Mouse (Mus musculus): ENCODE data around the gene Ly9. TPM values are rescaled to one million over a fixed set of nuclear protein-coding genes. Genes with fewer than 3 reads are reported as not detected.

Ly9 gene
- polyA plus RNA-seq, 1 experiment, result 0.08 TPM

DNA sequence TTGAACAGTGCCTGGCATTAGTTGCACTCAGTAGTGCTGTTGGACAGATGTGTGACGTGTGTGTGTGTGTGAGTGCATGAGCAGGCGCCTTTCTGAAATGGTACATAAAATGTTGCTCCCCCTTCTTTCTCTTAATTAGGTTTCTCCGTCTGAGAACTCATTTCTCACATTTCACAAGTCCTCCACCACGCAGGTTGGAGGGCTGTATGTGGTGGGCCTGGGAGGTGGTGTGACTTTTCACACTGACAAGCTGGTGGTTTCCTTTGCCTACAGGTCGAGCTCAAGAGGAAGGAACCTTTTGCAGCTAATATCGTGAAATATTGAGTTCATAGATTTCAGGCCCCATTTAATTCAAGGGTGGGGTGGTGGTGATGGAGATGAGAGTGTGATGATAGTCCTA is 22.0 kb upstream of the Ly9 start:
- DNase-seq (ENCODE audit: low read depth), result no peak
- no peak for TF ChIP-seq CTCF (IDR thresholded peaks at IDR 0.05; ENCODE audit: borderline replicate concordance, extremely low read depth, insufficient read depth, insufficient read length)
- no peak for TF ChIP-seq POLR2A (IDR thresholded peaks at IDR 0.05; ENCODE audit: borderline replicate concordance, extremely low read depth, insufficient read depth, insufficient read length, poor library complexity, severe bottlenecking)

DNA sequence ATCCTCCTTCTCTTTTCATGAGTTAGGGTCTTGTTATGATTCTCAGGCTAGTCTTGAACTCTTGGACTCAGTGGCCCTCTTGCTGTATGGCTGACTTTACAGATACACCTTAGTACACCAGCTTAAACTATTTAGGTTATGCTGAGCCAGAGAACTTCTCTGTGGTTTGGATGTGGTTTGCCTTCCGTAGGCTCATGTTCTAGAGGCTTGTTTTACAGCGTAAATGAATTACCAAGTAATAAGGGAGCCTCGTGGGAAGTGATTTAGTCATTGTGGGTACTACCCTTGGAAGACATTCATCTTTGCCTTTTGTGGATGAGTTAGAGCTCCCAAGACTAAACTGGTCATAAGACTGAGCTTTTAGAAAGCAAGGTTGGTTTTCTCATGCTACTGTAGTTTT is 20.6 kb upstream of the Ly9 start:
- no peak for DNase-seq (ENCODE audit: low read depth)
- TF ChIP-seq CTCF (IDR thresholded peaks at IDR 0.05; ENCODE audit: borderline replicate concordance, extremely low read depth, insufficient read depth, insufficient read length) (no peak), POLR2A (IDR thresholded peaks at IDR 0.05; ENCODE audit: borderline replicate concordance, extremely low read depth, insufficient read depth, insufficient read length, poor library complexity, severe bottlenecking) (no peak)

DNA sequence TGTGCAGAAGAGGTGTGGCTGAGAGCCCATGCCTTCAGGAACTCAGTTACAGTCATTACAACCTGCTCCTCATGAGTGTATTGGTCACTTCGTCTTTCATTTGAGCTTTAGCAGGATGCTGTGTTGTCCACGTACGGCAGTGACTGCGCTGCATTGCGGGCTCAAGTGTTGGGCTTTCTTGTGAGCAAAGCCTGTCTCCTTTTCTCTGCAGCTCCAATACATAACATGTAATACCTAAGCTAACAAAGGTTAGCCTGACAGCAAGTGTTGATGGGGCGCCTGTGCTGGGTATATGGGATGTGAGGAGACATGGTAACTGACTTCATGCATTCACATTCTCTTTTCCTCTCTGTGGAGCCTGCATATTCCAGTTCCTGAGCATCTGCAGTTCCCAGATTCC is 12.9 kb upstream of the Ly9 start:
- DNase-seq (ENCODE audit: low read depth), result no peak

DNA sequence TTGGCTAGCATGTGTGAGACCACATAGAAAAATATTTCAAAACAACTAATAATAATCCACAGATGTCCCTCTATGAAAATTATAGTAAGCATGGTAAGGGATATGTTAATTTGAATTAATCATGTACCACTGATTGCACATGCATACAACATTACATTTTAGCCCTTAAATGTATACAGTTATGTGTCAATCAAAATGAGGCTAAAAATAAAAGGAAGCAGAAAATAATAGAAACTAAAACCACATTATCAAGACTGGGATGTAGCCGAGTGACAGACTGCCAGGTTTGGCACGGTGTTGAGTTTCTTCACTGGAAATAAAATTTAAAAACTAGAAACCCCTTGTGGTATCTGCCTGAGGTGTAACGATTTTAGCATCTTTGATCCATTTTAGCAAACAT is 12.4 kb upstream of the Ly9 start:
- TF ChIP-seq POLR2A (IDR thresholded peaks at IDR 0.05; ENCODE audit: borderline replicate concordance, extremely low read depth, insufficient read depth, insufficient read length, poor library complexity, severe bottlenecking) (no peak), CTCF (IDR thresholded peaks at IDR 0.05; ENCODE audit: borderline replicate concordance, extremely low read depth, insufficient read depth, insufficient read length) (no peak)
- no peak for DNase-seq (ENCODE audit: low read depth)

More for the DNA sequence above, 12.9 kb upstream of the Ly9 start:
- no peak for TF ChIP-seq POLR2A (IDR thresholded peaks at IDR 0.05; ENCODE audit: borderline replicate concordance, extremely low read depth, insufficient read depth, insufficient read length, poor library complexity, severe bottlenecking)
- TF ChIP-seq CTCF (IDR thresholded peaks at IDR 0.05; ENCODE audit: borderline replicate concordance, extremely low read depth, insufficient read depth, insufficient read length), result no peak

DNA sequence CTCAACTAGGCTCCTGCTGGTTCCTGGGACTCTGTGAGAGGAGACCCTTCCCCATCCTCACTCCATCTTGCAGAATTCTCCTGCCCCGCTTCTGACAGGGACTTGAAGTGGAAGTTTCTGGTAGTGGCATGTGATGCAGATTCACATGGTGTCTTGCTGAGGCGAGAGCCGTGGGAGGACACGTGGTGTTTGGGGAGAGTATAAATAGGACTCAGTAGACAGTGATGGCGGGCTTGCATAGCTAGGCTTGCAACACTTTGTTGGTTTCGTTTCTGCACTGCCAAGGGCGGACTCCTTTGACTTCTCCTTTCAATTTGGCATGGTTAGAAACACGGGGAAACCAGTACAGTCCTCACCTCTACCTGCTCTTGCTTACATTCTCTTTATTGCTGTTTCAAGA is 11.8 kb upstream of the Ly9 start:
- TF ChIP-seq CTCF (IDR thresholded peaks at IDR 0.05; ENCODE audit: borderline replicate concordance, extremely low read depth, insufficient read depth, insufficient read length), result no peak
- TF ChIP-seq POLR2A (IDR thresholded peaks at IDR 0.05; ENCODE audit: borderline replicate concordance, extremely low read depth, insufficient read depth, insufficient read length, poor library complexity, severe bottlenecking), result no peak
- no peak for DNase-seq (ENCODE audit: low read depth)

DNA sequence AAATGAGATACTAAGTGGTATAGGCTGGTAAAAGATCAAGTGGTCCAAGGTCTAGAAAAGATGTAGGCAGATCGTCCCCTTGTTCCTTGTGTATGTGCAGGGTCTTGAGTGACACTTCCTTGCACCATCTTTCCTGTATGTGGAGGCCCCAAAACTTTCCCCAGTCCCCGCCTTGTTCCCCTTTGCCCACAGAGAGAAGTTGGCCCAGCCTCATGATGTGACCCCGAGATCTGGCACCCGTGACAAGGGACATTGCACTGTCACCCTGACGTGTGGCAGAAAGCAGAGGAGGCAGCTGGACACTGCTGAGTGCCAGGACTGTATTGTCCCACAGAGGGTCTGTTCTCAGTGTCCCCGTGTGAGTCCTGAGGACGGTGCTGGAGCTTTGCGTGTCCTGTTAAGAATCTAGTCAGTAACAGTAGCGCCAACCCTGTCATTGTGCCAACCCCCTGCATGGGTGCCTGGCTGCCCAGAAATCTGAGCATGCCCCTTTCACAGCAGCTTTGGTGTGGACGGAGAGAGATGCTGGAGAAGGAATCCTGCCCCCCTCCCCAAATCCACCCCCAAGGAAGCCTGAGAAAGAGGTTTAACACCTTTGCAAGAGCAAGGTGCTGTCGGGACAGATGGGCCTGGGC is 9.8 kb upstream of the Ly9 start:
- TF ChIP-seq POLR2A (IDR thresholded peaks at IDR 0.05; ENCODE audit: borderline replicate concordance, extremely low read depth, insufficient read depth, insufficient read length, poor library complexity, severe bottlenecking), result no peak
- no peak for TF ChIP-seq CTCF (IDR thresholded peaks at IDR 0.05; ENCODE audit: borderline replicate concordance, extremely low read depth, insufficient read depth, insufficient read length)
- no peak for DNase-seq (ENCODE audit: low read depth)

DNA sequence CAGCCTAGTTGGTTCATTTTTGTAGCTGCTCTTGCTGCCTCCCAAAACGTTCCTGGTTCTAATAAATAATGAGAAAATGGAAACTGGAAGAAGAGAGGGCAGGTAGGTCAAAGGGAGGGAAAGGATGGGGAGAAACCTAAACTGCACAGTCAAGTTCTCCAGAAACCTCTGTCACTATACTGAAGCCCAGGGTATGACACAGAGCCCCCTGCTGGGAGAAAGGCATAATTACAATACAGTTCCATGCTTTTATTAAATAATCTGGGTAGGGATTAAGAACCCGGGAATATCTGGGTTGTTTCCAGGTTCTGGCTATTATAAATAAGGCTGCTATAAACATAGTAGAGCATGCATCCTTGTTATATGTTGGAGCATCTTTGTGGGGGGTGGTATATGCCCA is 6.8 kb upstream of the Ly9 start:
- no peak for DNase-seq (ENCODE audit: low read depth)
- TF ChIP-seq POLR2A (IDR thresholded peaks at IDR 0.05; ENCODE audit: borderline replicate concordance, extremely low read depth, insufficient read depth, insufficient read length, poor library complexity, severe bottlenecking), result no peak
- TF ChIP-seq CTCF (IDR thresholded peaks at IDR 0.05; ENCODE audit: borderline replicate concordance, extremely low read depth, insufficient read depth, insufficient read length), result peak; percentile 36; the same call in 1 of the 2 replicates

DNA sequence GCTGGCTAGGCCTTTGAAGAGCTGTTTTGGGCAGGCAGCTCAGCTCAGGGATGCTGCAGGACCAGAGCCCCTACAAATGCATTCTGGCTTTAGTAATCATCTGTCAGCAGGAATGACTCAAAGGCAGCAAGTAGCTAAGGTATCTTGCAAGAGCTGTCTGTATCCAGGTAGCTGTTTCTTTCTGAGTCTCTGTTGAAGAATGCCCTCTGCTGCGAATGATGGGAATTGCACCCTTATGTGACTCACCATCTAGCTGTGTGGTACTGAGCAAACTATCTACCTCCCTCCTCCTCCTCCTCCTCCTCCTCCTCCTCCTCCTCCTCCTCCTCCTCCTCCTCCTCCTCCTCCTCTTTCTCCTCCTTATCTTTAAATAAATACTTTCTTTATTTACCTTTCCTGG is 3.6 kb upstream of the Ly9 start:
- peak; percentile 40; the same call in 1 of the 2 replicates for TF ChIP-seq CTCF (IDR thresholded peaks at IDR 0.05; ENCODE audit: borderline replicate concordance, extremely low read depth, insufficient read depth, insufficient read length)
- TF ChIP-seq POLR2A (IDR thresholded peaks at IDR 0.05; ENCODE audit: borderline replicate concordance, extremely low read depth, insufficient read depth, insufficient read length, poor library complexity, severe bottlenecking), result no peak
- DNase-seq (ENCODE audit: low read depth), result peak; percentile 36

DNA sequence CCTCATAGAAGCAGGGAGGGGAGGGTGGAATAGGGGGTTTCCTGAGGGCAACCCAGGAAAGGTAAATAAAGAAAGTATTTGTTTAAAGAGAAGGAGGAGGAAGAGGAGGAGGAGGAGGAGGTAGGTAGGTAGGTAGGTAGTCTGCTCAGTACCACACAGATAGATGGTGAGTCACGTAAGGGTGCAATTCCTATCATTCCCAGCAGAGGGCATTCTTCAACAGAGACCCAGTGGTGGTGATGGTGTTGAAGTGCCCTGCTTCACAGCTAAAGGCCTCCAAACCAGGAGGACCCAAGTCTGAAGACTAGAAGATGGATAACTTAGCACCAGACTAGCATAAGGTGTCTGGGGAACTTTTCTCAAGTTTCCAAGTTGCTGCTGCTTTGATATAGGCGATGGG is 2.8 kb upstream of the Ly9 start:
- TF ChIP-seq CTCF (IDR thresholded peaks at IDR 0.05; ENCODE audit: borderline replicate concordance, extremely low read depth, insufficient read depth, insufficient read length) (peak; percentile 15; the same call in 1 of the 2 replicates), POLR2A (IDR thresholded peaks at IDR 0.05; ENCODE audit: borderline replicate concordance, extremely low read depth, insufficient read depth, insufficient read length, poor library complexity, severe bottlenecking) (no peak)
- DNase-seq (ENCODE audit: low read depth), result no peak

DNA sequence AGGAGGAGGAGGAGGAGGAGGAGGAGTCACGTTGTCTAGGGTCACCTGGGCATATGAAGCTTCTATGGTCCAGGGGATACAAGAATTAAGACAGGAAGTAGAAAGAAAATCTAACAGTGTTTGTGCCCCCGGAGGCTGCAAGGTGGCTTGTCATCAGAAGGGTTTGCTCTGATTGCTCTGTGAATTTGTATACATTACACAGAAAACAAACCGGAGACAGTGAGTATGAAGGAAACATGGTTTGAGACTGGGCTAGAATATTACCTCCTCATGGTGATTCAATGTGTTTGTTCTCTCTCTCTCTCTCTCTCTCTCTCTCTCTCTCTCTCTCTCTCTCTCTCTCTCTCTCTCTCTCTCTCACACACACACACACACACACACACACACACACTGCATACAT is 554 bp downstream of the Ly9 start:
- TF ChIP-seq POLR2A (IDR thresholded peaks at IDR 0.05; ENCODE audit: borderline replicate concordance, extremely low read depth, insufficient read depth, insufficient read length, poor library complexity, severe bottlenecking) (no peak), CTCF (IDR thresholded peaks at IDR 0.05; ENCODE audit: borderline replicate concordance, extremely low read depth, insufficient read depth, insufficient read length) (no peak)
- no peak for DNase-seq (ENCODE audit: low read depth)

DNA sequence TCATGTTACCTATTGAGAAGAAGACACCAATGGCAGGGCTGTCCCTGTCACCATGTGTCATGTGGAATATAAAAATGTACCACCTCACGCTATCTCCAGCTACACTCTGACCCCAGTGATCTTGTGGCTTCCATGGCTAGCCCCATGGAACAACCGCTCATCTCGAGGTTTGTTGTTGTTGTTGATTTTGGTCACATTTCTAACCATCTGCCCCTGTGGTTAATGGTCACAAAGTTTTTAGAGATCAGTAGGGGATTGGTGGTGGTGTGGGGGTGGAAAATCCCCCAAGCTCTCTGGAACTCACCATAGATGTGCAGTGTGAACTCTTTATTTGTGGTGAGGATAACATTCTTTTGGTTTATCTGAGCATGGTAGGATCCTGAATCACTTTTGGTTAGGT is 2.5 kb downstream of the Ly9 start:
- TF ChIP-seq CTCF (IDR thresholded peaks at IDR 0.05; ENCODE audit: borderline replicate concordance, extremely low read depth, insufficient read depth, insufficient read length), result no peak
- TF ChIP-seq POLR2A (IDR thresholded peaks at IDR 0.05; ENCODE audit: borderline replicate concordance, extremely low read depth, insufficient read depth, insufficient read length, poor library complexity, severe bottlenecking), result no peak
- no peak for DNase-seq (ENCODE audit: low read depth)

DNA sequence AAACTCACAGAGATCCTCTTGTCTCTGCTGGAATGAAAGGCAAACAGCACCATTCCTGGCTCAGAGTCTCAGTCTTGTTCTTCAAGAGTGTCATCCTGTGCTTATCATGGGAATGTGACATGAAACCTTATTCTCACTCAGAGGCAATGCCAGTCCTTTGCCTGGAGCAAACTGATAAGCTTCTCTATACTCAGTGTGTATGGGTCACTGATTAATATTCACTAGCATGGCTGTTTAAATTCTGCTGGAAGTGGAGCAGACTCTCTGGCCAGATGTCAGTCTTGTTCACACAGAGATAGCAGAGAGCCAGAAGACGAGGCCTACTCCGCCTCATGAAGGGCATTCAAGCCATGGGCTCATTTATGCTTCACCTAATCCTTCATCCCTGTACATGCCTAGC is 22.6 kb downstream of the Ly9 start:
- DNase-seq (ENCODE audit: low read depth), result no peak
- TF ChIP-seq CTCF (IDR thresholded peaks at IDR 0.05; ENCODE audit: borderline replicate concordance, extremely low read depth, insufficient read depth, insufficient read length) (no peak), POLR2A (IDR thresholded peaks at IDR 0.05; ENCODE audit: borderline replicate concordance, extremely low read depth, insufficient read depth, insufficient read length, poor library complexity, severe bottlenecking) (no peak)

Data from brain, embryonic 14.5 days (tissue).